Mouse (Mus musculus) kidney, postnatal 0 days (tissue): Measurements from ENCODE around the gene Cyp8b1. TPM values are rescaled to one million over a fixed set of nuclear protein-coding genes. Genes with fewer than 3 reads are reported as not detected.

Source experiments
- ATAC-seq: fragments of 200-750 bp; cut with Nextera tagmentation; replicated peaks from 2 replicates; pipeline ENCODE4 v1.8.0; 2017; ENCODE audit warnings: low read depth, moderate number of reproducible peaks, moderate TSS enrichment, moderate library complexity; ENCODE audit not compliant: low FRiP score
- DNase-seq: peaks from one replicate; pipeline ENCODE4 v3.0.0-alpha.2; 2016; ENCODE audit warnings: low spot score
- H3K27ac ChIP-seq: fragments of 300-500 bp; sonication (generic); 2 replicates; pipeline ENCODE4 v1.5.1; 2014; ENCODE audit warnings: mild to moderate bottlenecking
- H3K27me3 ChIP-seq: fragments of 300-500 bp; sonication (generic); 2 replicates; pipeline ENCODE4 v1.6.1; 2014; ENCODE audit warnings: low read length, mixed read lengths; ENCODE audit not compliant: insufficient read depth
- H3K36me3 ChIP-seq: fragments of 300-500 bp; sonication (generic); 2 replicates; pipeline ENCODE4 v1.6.1; 2014; ENCODE audit warnings: low read length, mixed read lengths; ENCODE audit not compliant: insufficient read depth
- H3K4me1 ChIP-seq: fragments of 300-500 bp; sonication (generic); replicated peaks from 2 replicates; pipeline ENCODE4 v1.6.1; 2014; ENCODE audit warnings: antibody characterized with exemption, low read length, mixed read lengths; ENCODE audit not compliant: insufficient read depth
- H3K4me2 ChIP-seq: fragments of 300-500 bp; sonication (generic); 2 replicates; pipeline ENCODE4 v1.6.1; 2014; ENCODE audit warnings: mild to moderate bottlenecking, low read length, moderate library complexity, mixed read lengths
- H3K4me3 ChIP-seq: fragments of 300-500 bp; sonication (generic); replicated peaks from 2 replicates; pipeline ENCODE4 v1.5.1; 2014; ENCODE audit warnings: low read depth, low read length
- H3K9ac ChIP-seq: fragments of 300-500 bp; sonication (generic); 2 replicates; pipeline ENCODE4 v1.6.1; 2014; ENCODE audit warnings: low read depth, low read length
- H3K9me3 ChIP-seq: fragments of 300-500 bp; sonication (generic); replicated peaks from 2 replicates; pipeline ENCODE4 v1.6.1; 2016; ENCODE audit warnings: low read length, inconsistent platforms, mixed read lengths
- CTCF ChIP-seq: IDR thresholded peaks from 2 replicates; pipeline ENCODE4 v1.5.1; 2016; ENCODE audit warnings: antibody characterized with exemption, low read depth, mild to moderate bottlenecking, moderate library complexity
- WGBS: fragments of 180-500 bp; shearing (Covaris S2); extraction: QIAGEN DNeasy Blood & Tissue Kit; methylation state at CpG from one replicate; pipeline ENCODE4 v1.1.7; 2014; 5-methylcytosine and 5-hydroxymethylcytosine counted together
- polyA plus RNA-seq: library from polyadenylated mRNA; unstranded; fragments of >200 nt; fragmentation: Nextera tagmentation; extraction: Ambion mirVana; gene quantifications from 2 replicates; pipeline ENCODE4 v1.2.1, GENCODE M21; 2015

The Cyp8b1 gene
- polyA plus RNA-seq, 1 experiment from 2014 or later, result not detected

DNA sequence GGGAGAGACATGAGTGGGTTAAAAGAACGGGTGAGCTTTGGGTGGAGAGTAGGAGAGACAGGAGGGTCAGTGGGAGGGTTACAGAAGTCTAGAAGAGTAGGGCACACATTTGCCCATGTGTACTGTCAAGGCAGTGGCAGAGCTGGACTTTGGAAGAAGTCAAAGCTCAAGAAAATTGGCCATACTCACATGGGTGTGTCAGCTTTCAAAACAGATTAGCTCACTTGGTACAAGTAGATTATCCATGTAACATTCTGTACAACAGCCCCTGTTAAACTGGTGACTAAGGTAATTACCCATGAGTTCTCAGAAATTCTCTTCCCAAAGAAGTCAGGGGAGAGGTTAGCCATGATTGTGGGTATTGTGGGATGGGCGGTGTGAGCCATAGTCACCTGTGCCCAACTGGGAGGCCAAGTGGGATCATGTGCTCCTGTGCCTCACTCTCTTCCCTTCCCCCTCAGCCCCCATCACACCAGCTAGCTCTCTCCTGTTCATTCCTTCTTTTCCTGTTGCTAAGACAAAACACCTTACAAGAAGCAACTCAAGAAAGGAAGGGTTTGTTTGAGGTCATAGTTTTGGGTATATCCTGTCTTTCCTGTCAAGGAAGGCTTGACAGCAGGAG lies 43.9 kb downstream of the Cyp8b1 start:
- H3K4me2 ChIP-seq, result no peak overlapping the region
- no peaks in the 10 kb centered on the region for H3K4me1 ChIP-seq
- no peaks in the 10 kb centered on the region for H3K27me3 ChIP-seq
- no peak overlapping the region for H3K4me3 ChIP-seq
- ATAC-seq (no peak), DNase-seq (no peak)
- no peaks in the 10 kb centered on the region for H3K36me3 ChIP-seq
- WGBS, result 75% methylated on average over 2 of the region's 2 CpGs
- no peaks in the 10 kb centered on the region for H3K9me3 ChIP-seq
- no peak for TF ChIP-seq CTCF
- no peak overlapping the region for H3K9ac ChIP-seq
- H3K27ac ChIP-seq, result no peak overlapping the region

- no peak for DNase-seq
- Histone ChIP-seq H3K36me3 (no peaks in the 10 kb centered on the region), H3K9ac (no peak overlapping the region), H3K4me2 (no peak overlapping the region), H3K4me3 (no peak overlapping the region), H3K27me3 (no peaks in the 10 kb centered on the region), H3K4me1 (no peaks in the 10 kb centered on the region), H3K27ac (no peak overlapping the region), H3K9me3 (no peaks in the 10 kb centered on the region)
- whole genome bisulfite sequencing, result 36% methylated on average over 4 of the region's 4 CpGs
- no peak for TF ChIP-seq CTCF
- no peak for ATAC-seq
Measured at GRCm38 (mm10) chr9:121869973-121870515, 46.1 kb downstream of the Cyp8b1 start.

- WGBS, result 80% methylated on average over 5 of the region's 5 CpGs
- Histone ChIP-seq H3K27me3 (no peaks in the 10 kb centered on the region), H3K27ac (no peak overlapping the region), H3K9me3 (no peaks in the 10 kb centered on the region), H3K4me3 (no peak overlapping the region), H3K9ac (no peak overlapping the region), H3K36me3 (no peaks in the 10 kb centered on the region), H3K4me1 (no peaks in the 10 kb centered on the region), H3K4me2 (no peak overlapping the region)
- no peak for DNase-seq
- no peak for ATAC-seq
- TF ChIP-seq CTCF, result no peak
Measured at GRCm38 (mm10) chr9:121869432-121869831, 46.7 kb downstream of the Cyp8b1 start.

GRCm38 (mm10) chr9:121868236-121868635 lies 47.9 kb downstream of the Cyp8b1 start:
- no peak for ATAC-seq
- Histone ChIP-seq H3K4me1 (no peaks in the 10 kb centered on the region), H3K27me3 (no peaks in the 10 kb centered on the region), H3K36me3 (no peaks in the 10 kb centered on the region), H3K9ac (no peak overlapping the region), H3K9me3 (no peaks in the 10 kb centered on the region), H3K4me2 (no peak overlapping the region), H3K27ac (no peak overlapping the region), H3K4me3 (no peak overlapping the region)
- DNase-seq, result peak; percentile 81
- no peak for TF ChIP-seq CTCF
- WGBS, result 60% methylated on average over 6 of the region's 6 CpGs

GRCm38 (mm10) chr9:121867632-121868031 lies 48.5 kb downstream of the Cyp8b1 start:
- DNase-seq (peak; percentile 80), ATAC-seq (no peak)

GRCm38 (mm10) chr9:121865425-121866008 lies 50.6 kb downstream of the Cyp8b1 start:
- H3K4me3 ChIP-seq, result no peak overlapping the region
- ATAC-seq, result no peak
- no peaks in the 10 kb centered on the region for H3K36me3 ChIP-seq
- no peak for DNase-seq
- no peak overlapping the region for H3K9ac ChIP-seq
- H3K27ac ChIP-seq, result no peak overlapping the region
- H3K4me1 ChIP-seq, result no peaks in the 10 kb centered on the region
- H3K9me3 ChIP-seq, result no peaks in the 10 kb centered on the region
- 49% methylated on average over 3 of the region's 3 CpGs for WGBS
- H3K4me2 ChIP-seq, result no peak overlapping the region
- H3K27me3 ChIP-seq, result no peaks in the 10 kb centered on the region
- no peak for TF ChIP-seq CTCF

More at GRCm38 (mm10) chr9:121867632-121868031, 48.5 kb downstream of the Cyp8b1 start:
- no peaks in the 10 kb centered on the region for H3K9me3 ChIP-seq
- H3K4me1 ChIP-seq, result no peaks in the 10 kb centered on the region
- no peaks in the 10 kb centered on the region for H3K27me3 ChIP-seq
- H3K4me3 ChIP-seq, result no peak overlapping the region
- no peak for TF ChIP-seq CTCF
- no peaks in the 10 kb centered on the region for H3K36me3 ChIP-seq
- no peak overlapping the region for H3K9ac ChIP-seq
- H3K27ac ChIP-seq, result peak overlapping the region; percentile 27
- H3K4me2 ChIP-seq, result no peak overlapping the region
- 73% methylated on average over 6 of the region's 6 CpGs for WGBS
